Mouse (Mus musculus) kidney, embryonic 16.5 days (tissue): Measurements from ENCODE around the gene Dok7. TPM values are rescaled to one million over a fixed set of nuclear protein-coding genes. Genes with fewer than 3 reads are reported as not detected.
A peak's percentile ranks its signal among the peaks of the same experiment; 100 is the strongest.

Source experiments
- ATAC-seq: fragments of 200-750 bp; cut with Nextera tagmentation; 2 replicates; pipeline ENCODE4 v1.8.0; 2017; ENCODE audit warnings: moderate TSS enrichment; ENCODE audit not compliant: low FRiP score, low TSS enrichment
- H3K27ac ChIP-seq: fragments of 300-500 bp; sonication (generic); 2 replicates; pipeline ENCODE4 v1.5.1; 2014; ENCODE audit warnings: low read length
- H3K27me3 ChIP-seq: fragments of 300-500 bp; sonication (generic); 2 replicates; pipeline ENCODE4 v1.6.1; 2014; ENCODE audit warnings: low read length, control low read depth, mixed read lengths; ENCODE audit not compliant: insufficient read depth
- H3K36me3 ChIP-seq: fragments of 300-500 bp; sonication (generic); 2 replicates; pipeline ENCODE4 v1.6.1; 2014; ENCODE audit warnings: low read length, control low read depth, mixed read lengths; ENCODE audit not compliant: insufficient read depth
- H3K4me1 ChIP-seq: fragments of 300-500 bp; sonication (generic); 2 replicates; pipeline ENCODE4 v1.6.1; 2014; ENCODE audit warnings: low read length, control low read depth, mixed read lengths; ENCODE audit not compliant: insufficient read depth
- H3K4me2 ChIP-seq: fragments of 300-500 bp; sonication (generic); replicated peaks from 2 replicates; pipeline ENCODE4 v1.6.1; 2014; ENCODE audit warnings: low read depth, low read length
- H3K4me3 ChIP-seq: fragments of 300-500 bp; sonication (generic); 2 replicates; pipeline ENCODE4 v1.5.1; 2014; ENCODE audit warnings: mild to moderate bottlenecking, low read length
- H3K9ac ChIP-seq: fragments of 300-500 bp; sonication (generic); replicated peaks from 2 replicates; pipeline ENCODE4 v1.6.1; 2014; ENCODE audit warnings: low read length
- H3K9me3 ChIP-seq: fragments of 300-500 bp; sonication (generic); 2 replicates; pipeline ENCODE4 v1.6.1; 2016; ENCODE audit warnings: low read length, control low read depth
- WGBS: fragments of 180-500 bp; shearing (Covaris S2); extraction: QIAGEN DNeasy Blood & Tissue Kit; methylation state at CpG from one replicate; pipeline ENCODE4 v1.1.7; 2014; 5-methylcytosine and 5-hydroxymethylcytosine counted together
- polyA plus RNA-seq: library from polyadenylated mRNA; unstranded; fragments of >200 nt; fragmentation: Nextera tagmentation; extraction: Ambion mirVana; gene quantifications from 2 replicates; pipeline ENCODE4 v1.2.1, GENCODE M21; 2015

The Dok7 gene
- polyA plus RNA-seq, 1 experiment from 2014 or later, result 1.3 TPM

GRCm38 (mm10) chr5:35073992-35074391, 17.4 kb downstream of the Dok7 start:
- no peak overlapping the region for H3K4me3 ChIP-seq
- H3K27me3 ChIP-seq, result no peaks in the 10 kb centered on the region
- no peaks in the 10 kb centered on the region for H3K36me3 ChIP-seq
- ATAC-seq, result no peak
- 74% methylated on average over 9 of the region's 9 CpGs for WGBS
- no peak overlapping the region for H3K27ac ChIP-seq
- H3K9ac ChIP-seq, result no peak overlapping the region
- no peaks in the 10 kb centered on the region for H3K9me3 ChIP-seq
- H3K4me1 ChIP-seq, result no peaks in the 10 kb centered on the region
- H3K4me2 ChIP-seq, result no peak overlapping the region

- Histone ChIP-seq H3K9me3 (no peaks in the 10 kb centered on the region), H3K4me1 (no peaks in the 10 kb centered on the region), H3K27ac (no peak overlapping the region), H3K4me2 (no peak overlapping the region), H3K9ac (no peak overlapping the region), H3K36me3 (no peaks in the 10 kb centered on the region), H3K4me3 (no peak overlapping the region), H3K27me3 (no peaks in the 10 kb centered on the region)
- ATAC-seq, result no peak
- 96% methylated on average over 1 of the region's 1 CpGs for WGBS
Observed at GRCm38 (mm10) chr5:35076369-35076768, 19.8 kb downstream of the Dok7 start.

GRCm38 (mm10) chr5:35079101-35079500, 22.5 kb downstream of the Dok7 start:
- no peak for ATAC-seq
- H3K4me2 ChIP-seq, result no peak overlapping the region
- no peak overlapping the region for H3K9ac ChIP-seq
- no peaks in the 10 kb centered on the region for H3K27me3 ChIP-seq
- H3K4me3 ChIP-seq, result no peak overlapping the region
- H3K9me3 ChIP-seq, result no peaks in the 10 kb centered on the region
- no peaks in the 10 kb centered on the region for H3K36me3 ChIP-seq
- no peak overlapping the region for H3K27ac ChIP-seq
- no peaks in the 10 kb centered on the region for H3K4me1 ChIP-seq
- 42% methylated on average over 18 of the region's 18 CpGs for WGBS

GRCm38 (mm10) chr5:35084913-35085312, 28.3 kb downstream of the Dok7 start:
- Histone ChIP-seq H3K4me3 (no peak overlapping the region), H3K27me3 (no peaks in the 10 kb centered on the region), H3K4me2 (no peak overlapping the region), H3K36me3 (no peaks in the 10 kb centered on the region), H3K9me3 (no peaks in the 10 kb centered on the region), H3K9ac (no peak overlapping the region), H3K4me1 (no peaks in the 10 kb centered on the region), H3K27ac (no peak overlapping the region)
- ATAC-seq, result no peak
- 76% methylated on average over 3 of the region's 3 CpGs for WGBS

- Histone ChIP-seq H3K27me3 (no peaks in the 10 kb centered on the region), H3K4me2 (no peak overlapping the region), H3K27ac (no peak overlapping the region), H3K9me3 (no peaks in the 10 kb centered on the region), H3K9ac (no peak overlapping the region), H3K36me3 (peaks cover 22% of the 10 kb centered on the region), H3K4me1 (no peaks in the 10 kb centered on the region), H3K4me3 (no peak overlapping the region)
- WGBS, result 59% methylated on average over 9 of the region's 9 CpGs
- ATAC-seq, result no peak
Observed at GRCm38 (mm10) chr5:35088785-35089613, 32.4 kb downstream of the Dok7 start.

- Histone ChIP-seq H3K9ac (no peak overlapping the region), H3K4me3 (no peak overlapping the region), H3K4me1 (no peaks in the 10 kb centered on the region), H3K27me3 (no peaks in the 10 kb centered on the region), H3K36me3 (peaks cover 26% of the 10 kb centered on the region), H3K9me3 (no peaks in the 10 kb centered on the region), H3K4me2 (no peak overlapping the region), H3K27ac (no peak overlapping the region)
- ATAC-seq, result no peak
- WGBS, result 90% methylated on average over 5 of the region's 5 CpGs
Observed at GRCm38 (mm10) chr5:35089614-35089963, 33.0 kb downstream of the Dok7 start.

- H3K27me3 ChIP-seq, result no peaks in the 10 kb centered on the region
- peaks cover 44% of the 10 kb centered on the region for H3K36me3 ChIP-seq
- no peak overlapping the region for H3K4me2 ChIP-seq
- no peaks in the 10 kb centered on the region for H3K4me1 ChIP-seq
- H3K9me3 ChIP-seq, result no peaks in the 10 kb centered on the region
- no peak overlapping the region for H3K27ac ChIP-seq
- peak; percentile 75 for ATAC-seq
- 50% methylated on average over 3 of the region's 3 CpGs for WGBS
- no peak overlapping the region for H3K9ac ChIP-seq
- no peak overlapping the region for H3K4me3 ChIP-seq
Observed at GRCm38 (mm10) chr5:35091636-35092035, 35.1 kb downstream of the Dok7 start.

GRCm38 (mm10) chr5:35103086-35103485, 46.5 kb downstream of the Dok7 start:
- Histone ChIP-seq H3K4me1 (peaks cover 20% of the 10 kb centered on the region), H3K9me3 (no peaks in the 10 kb centered on the region), H3K36me3 (peaks cover 33% of the 10 kb centered on the region), H3K4me3 (0 out of 2 replicates have a peak overlapping the region, but pooled peaks have one; percentile 75), H3K27ac (no peak overlapping the region), H3K27me3 (no peaks in the 10 kb centered on the region), H3K4me2 (peak overlapping the region; percentile 72), H3K9ac (no peak overlapping the region)
- WGBS, result 59% methylated on average over 8 of the region's 8 CpGs
- ATAC-seq, result no peak

- H3K4me3 ChIP-seq, result peak overlapping the region; percentile 75; the same call in 1 of the 2 replicates
- H3K4me1 ChIP-seq, result peaks cover 20% of the 10 kb centered on the region
- H3K27me3 ChIP-seq, result no peaks in the 10 kb centered on the region
- H3K9ac ChIP-seq, result no peak overlapping the region; the same call in 1 of the 2 replicates
- peak overlapping the region; percentile 72 for H3K4me2 ChIP-seq
- 76% methylated on average over 2 of the region's 2 CpGs for WGBS
- ATAC-seq, result no peak
- no peak overlapping the region for H3K27ac ChIP-seq
- H3K36me3 ChIP-seq, result peaks cover 28% of the 10 kb centered on the region
- no peaks in the 10 kb centered on the region for H3K9me3 ChIP-seq
Observed at GRCm38 (mm10) chr5:35103528-35103927, 47.0 kb downstream of the Dok7 start.

- Histone ChIP-seq H3K4me3 (peak overlapping the region; percentile 75), H3K9me3 (no peaks in the 10 kb centered on the region), H3K27me3 (no peaks in the 10 kb centered on the region), H3K4me2 (peak overlapping the region; percentile 72), H3K4me1 (peaks cover 20% of the 10 kb centered on the region), H3K27ac (peak overlapping the region; percentile 54), H3K9ac (peak overlapping the region; percentile 77), H3K36me3 (peaks cover 21% of the 10 kb centered on the region)
- ATAC-seq, result peak; percentile 35
- 57% methylated on average over 8 of the region's 8 CpGs for WGBS
Observed at GRCm38 (mm10) chr5:35104183-35104959, 47.8 kb downstream of the Dok7 start.
